Mouse (Mus musculus) forebrain, embryonic 16.5 days (tissue): ENCODE measurements around the gene Pakap. TPM values are rescaled to one million over a fixed set of nuclear protein-coding genes. Genes with fewer than 3 reads are reported as not detected.

Experiments
- ATAC-seq: fragments of 200-750 bp; cut with Nextera tagmentation; 2 replicates; pipeline ENCODE4 v1.8.0; 2017; ENCODE audit warnings: mild to moderate bottlenecking, moderate library complexity
- H3K27ac ChIP-seq: fragments of 300-500 bp; sonication (generic); 2 replicates; pipeline ENCODE4 v1.5.1; 2014; ENCODE audit warnings: low read length, control low read depth
- H3K27me3 ChIP-seq: fragments of 300-500 bp; sonication (generic); replicated peaks from 2 replicates; pipeline ENCODE4 v1.6.1; 2014; ENCODE audit warnings: low read length; ENCODE audit not compliant: control insufficient read depth, insufficient read depth
- H3K36me3 ChIP-seq: fragments of 300-500 bp; sonication (generic); 2 replicates; pipeline ENCODE4 v1.6.1; 2014; ENCODE audit not compliant: control insufficient read depth, insufficient read depth
- H3K4me1 ChIP-seq: fragments of 300-500 bp; sonication (generic); replicated peaks from 2 replicates; pipeline ENCODE4 v1.6.1; 2014; ENCODE audit warnings: low read length; ENCODE audit not compliant: control insufficient read depth, insufficient read depth
- H3K4me2 ChIP-seq: fragments of 300-500 bp; sonication (generic); 2 replicates; pipeline ENCODE4 v1.6.1; 2014; ENCODE audit warnings: mild to moderate bottlenecking, low read length, control low read depth
- H3K4me3 ChIP-seq: fragments of 300-500 bp; sonication (generic); replicated peaks from 2 replicates; pipeline ENCODE4 v1.5.1; 2014; ENCODE audit warnings: mild to moderate bottlenecking, low read length, control low read depth
- H3K9ac ChIP-seq: fragments of 300-500 bp; sonication (generic); replicated peaks from 2 replicates; pipeline ENCODE4 v1.6.1; 2014; ENCODE audit warnings: low read depth, low read length, control low read depth
- H3K9me3 ChIP-seq: fragments of 300-500 bp; sonication (generic); 2 replicates; pipeline ENCODE4 v1.6.1; 2016; ENCODE audit warnings: low read length; ENCODE audit not compliant: control insufficient read depth
- WGBS: fragments of 180-500 bp; shearing (Covaris S2); extraction: QIAGEN DNeasy Blood & Tissue Kit; methylation state at CpG from one replicate; pipeline ENCODE4 v1.1.7; 2014; 5-methylcytosine and 5-hydroxymethylcytosine counted together
- polyA plus RNA-seq: library from polyadenylated mRNA; unstranded; fragments of >200 nt; fragmentation: Nextera tagmentation; extraction: Ambion mirVana; gene quantifications from 2 replicates; pipeline ENCODE4 v1.2.1, GENCODE M21; 2015

The Pakap gene
- polyA plus RNA-seq, 1 experiment from 2014 or later = 6.4 TPM

DNA sequence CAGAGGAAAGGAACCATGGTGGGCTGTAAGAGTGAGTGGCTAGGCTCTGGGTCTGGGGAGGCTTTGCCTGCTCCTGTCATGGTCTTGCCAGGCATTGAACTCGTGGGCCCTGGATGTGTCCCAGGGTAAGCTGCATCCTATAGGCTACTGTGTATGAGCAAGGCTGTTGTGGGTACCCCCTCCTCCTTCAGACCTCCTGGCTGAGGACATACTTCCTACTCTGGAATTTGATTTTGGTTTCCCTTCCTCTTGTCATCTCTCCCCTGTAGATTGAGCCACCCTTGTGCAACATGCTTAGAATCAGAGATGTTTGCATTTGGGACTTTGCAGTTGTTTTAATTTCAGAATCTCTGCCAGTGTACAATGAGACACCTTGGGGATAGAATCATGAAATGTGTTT, 83.0 kb downstream of the Pakap start:
- Histone ChIP-seq H3K27ac (no peak overlapping the region), H3K4me1 (no peaks in the 10 kb centered on the region), H3K4me2 (no peak overlapping the region), H3K4me3 (no peak overlapping the region), H3K9me3 (no peaks in the 10 kb centered on the region), H3K27me3 (no peaks in the 10 kb centered on the region), H3K36me3 (no peaks in the 10 kb centered on the region), H3K9ac (no peak overlapping the region)
- whole genome bisulfite sequencing = 69% methylated on average over 1 of the region's 1 CpGs
- ATAC-seq = no peak

GRCm38 (mm10) chr4:57651547-57651946, 83.6 kb downstream of the Pakap start:
- no peak overlapping the region for H3K4me3 ChIP-seq
- no peak overlapping the region for H3K9ac ChIP-seq
- no peaks in the 10 kb centered on the region for H3K27me3 ChIP-seq
- H3K27ac ChIP-seq = no peak overlapping the region
- H3K4me1 ChIP-seq = no peaks in the 10 kb centered on the region
- no peak for ATAC-seq
- no peaks in the 10 kb centered on the region for H3K36me3 ChIP-seq
- H3K9me3 ChIP-seq = no peaks in the 10 kb centered on the region
- 81% methylated on average over 8 of the region's 8 CpGs for WGBS
- H3K4me2 ChIP-seq = no peak overlapping the region

- no peaks in the 10 kb centered on the region for H3K4me1 ChIP-seq
- WGBS = 77% methylated on average over 5 of the region's 5 CpGs
- H3K36me3 ChIP-seq = no peaks in the 10 kb centered on the region
- no peak overlapping the region for H3K4me3 ChIP-seq
- H3K27me3 ChIP-seq = no peaks in the 10 kb centered on the region
- H3K9me3 ChIP-seq = no peaks in the 10 kb centered on the region
- no peak for ATAC-seq
- no peak overlapping the region for H3K27ac ChIP-seq
- H3K4me2 ChIP-seq = no peak overlapping the region
- H3K9ac ChIP-seq = no peak overlapping the region
Measured at GRCm38 (mm10) chr4:57652185-57652904, 84.4 kb downstream of the Pakap start.

DNA sequence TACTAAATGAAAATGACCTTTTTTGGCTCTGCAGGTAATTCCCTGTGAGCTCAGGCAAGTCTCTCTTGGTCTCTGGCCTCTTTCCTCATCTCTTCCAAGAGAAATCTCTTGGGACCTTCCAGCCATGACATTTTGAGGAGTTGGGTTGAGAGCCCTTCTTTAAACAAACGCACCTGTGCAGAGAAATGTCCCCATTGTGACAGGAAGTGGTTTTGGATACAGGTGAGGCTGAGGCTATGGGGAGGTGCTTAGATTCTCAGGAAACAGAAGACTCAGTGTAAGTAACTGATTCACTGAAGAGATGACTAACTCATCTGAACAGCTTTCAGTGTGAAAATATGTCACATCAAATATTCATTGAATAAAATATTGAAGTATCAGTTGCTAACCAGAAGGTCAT, 88.0 kb downstream of the Pakap start:
- Histone ChIP-seq H3K27ac (no peak overlapping the region), H3K9me3 (no peaks in the 10 kb centered on the region), H3K9ac (no peak overlapping the region), H3K36me3 (no peaks in the 10 kb centered on the region), H3K4me1 (peaks cover 11% of the 10 kb centered on the region), H3K27me3 (no peaks in the 10 kb centered on the region), H3K4me2 (no peak overlapping the region), H3K4me3 (no peak overlapping the region)
- no peak for ATAC-seq
- 94% methylated on average over 1 of the region's 1 CpGs for WGBS

GRCm38 (mm10) chr4:57656388-57656787, 88.4 kb downstream of the Pakap start:
- no peak overlapping the region for H3K4me2 ChIP-seq
- H3K4me1 ChIP-seq = peaks cover 11% of the 10 kb centered on the region
- 97% methylated on average over 12 of the region's 12 CpGs for WGBS
- no peak overlapping the region for H3K27ac ChIP-seq
- H3K9me3 ChIP-seq = no peaks in the 10 kb centered on the region
- no peak overlapping the region for H3K9ac ChIP-seq
- no peak overlapping the region for H3K4me3 ChIP-seq
- no peaks in the 10 kb centered on the region for H3K27me3 ChIP-seq
- ATAC-seq = no peak
- H3K36me3 ChIP-seq = no peaks in the 10 kb centered on the region

- 93% methylated on average over 3 of the region's 3 CpGs for WGBS
- Histone ChIP-seq H3K4me2 (no peak overlapping the region), H3K27me3 (no peaks in the 10 kb centered on the region), H3K4me1 (peaks cover 11% of the 10 kb centered on the region), H3K4me3 (no peak overlapping the region), H3K36me3 (no peaks in the 10 kb centered on the region), H3K9ac (no peak overlapping the region), H3K27ac (no peak overlapping the region), H3K9me3 (no peaks in the 10 kb centered on the region)
- ATAC-seq = no peak
Measured at GRCm38 (mm10) chr4:57656861-57657260, 88.9 kb downstream of the Pakap start.

- H3K4me3 ChIP-seq = no peak overlapping the region
- H3K27me3 ChIP-seq = no peaks in the 10 kb centered on the region
- no peak overlapping the region for H3K9ac ChIP-seq
- peak overlapping the region; percentile 2; the same call in 1 of the 2 replicates for H3K4me2 ChIP-seq
- no peaks in the 10 kb centered on the region for H3K36me3 ChIP-seq
- H3K27ac ChIP-seq = peak overlapping the region; percentile 12; the same call in 1 of the 2 replicates
- ATAC-seq = peak; percentile 78
- peaks cover 11% of the 10 kb centered on the region for H3K4me1 ChIP-seq
- no peaks in the 10 kb centered on the region for H3K9me3 ChIP-seq
- 7% methylated on average over 4 of the region's 4 CpGs for WGBS
Measured at GRCm38 (mm10) chr4:57660470-57660869, 92.5 kb downstream of the Pakap start.

- Histone ChIP-seq H3K9ac (no peak overlapping the region), H3K27ac (no peak overlapping the region), H3K4me2 (no peak overlapping the region), H3K36me3 (no peaks in the 10 kb centered on the region), H3K9me3 (no peaks in the 10 kb centered on the region), H3K4me1 (no peaks in the 10 kb centered on the region), H3K4me3 (no peak overlapping the region), H3K27me3 (no peaks in the 10 kb centered on the region)
- WGBS = 77% methylated on average over 3 of the region's 3 CpGs
- ATAC-seq = no peak
Measured at GRCm38 (mm10) chr4:57666101-57666500, 98.1 kb downstream of the Pakap start.

GRCm38 (mm10) chr4:57670813-57671469, 103.0 kb downstream of the Pakap start:
- WGBS = 72% methylated on average over 7 of the region's 7 CpGs
- H3K9ac ChIP-seq = no peak overlapping the region
- H3K36me3 ChIP-seq = no peaks in the 10 kb centered on the region
- no peaks in the 10 kb centered on the region for H3K27me3 ChIP-seq
- no peak overlapping the region for H3K4me2 ChIP-seq
- no peak overlapping the region for H3K27ac ChIP-seq
- no peak overlapping the region for H3K4me3 ChIP-seq
- H3K4me1 ChIP-seq = peaks cover 3% of the 10 kb centered on the region
- H3K9me3 ChIP-seq = no peaks in the 10 kb centered on the region
- no peak for ATAC-seq
